Mouse (Mus musculus) heart, embryonic 13.5 days (tissue): Measurements from ENCODE around the gene Clstn1. TPM values are rescaled to one million over a fixed set of nuclear protein-coding genes. Genes with fewer than 3 reads are reported as not detected.

Source experiments
- ATAC-seq: fragments of 200-750 bp; cut with Nextera tagmentation; 2 replicates; pipeline ENCODE4 v1.8.0; 2017; ENCODE audit warnings: moderate TSS enrichment; ENCODE audit not compliant: insufficient number of reproducible peaks, low FRiP score, low TSS enrichment; ENCODE audit errors: extremely low read depth
- H3K27ac ChIP-seq: fragments of 300-500 bp; sonication (generic); replicated peaks from 2 replicates; pipeline ENCODE4 v1.5.1; 2015; ENCODE audit warnings: moderate library complexity, mild to moderate bottlenecking, inconsistent platforms
- H3K27me3 ChIP-seq: fragments of 300-500 bp; sonication (generic); replicated peaks from 2 replicates; pipeline ENCODE4 v1.6.1; 2015; ENCODE audit warnings: mild to moderate bottlenecking, inconsistent platforms
- H3K36me3 ChIP-seq: fragments of 300-500 bp; sonication (generic); 2 replicates; pipeline ENCODE4 v1.6.1; 2015; ENCODE audit warnings: mild to moderate bottlenecking, inconsistent platforms
- H3K4me1 ChIP-seq: fragments of 300-500 bp; sonication (generic); 2 replicates; pipeline ENCODE4 v1.6.1; 2015; ENCODE audit warnings: inconsistent platforms
- H3K4me2 ChIP-seq: fragments of 300-500 bp; sonication (generic); 2 replicates; pipeline ENCODE4 v1.6.1; 2015; ENCODE audit warnings: inconsistent platforms, mild to moderate bottlenecking, moderate library complexity
- H3K4me3 ChIP-seq: fragments of 300-500 bp; sonication (generic); 2 replicates; pipeline ENCODE4 v1.5.1; 2015; ENCODE audit warnings: moderate library complexity, mild to moderate bottlenecking, inconsistent platforms
- H3K9ac ChIP-seq: fragments of 300-500 bp; sonication (generic); 2 replicates; pipeline ENCODE4 v1.6.1; 2015; ENCODE audit warnings: inconsistent platforms, mild to moderate bottlenecking, moderate library complexity
- H3K9me3 ChIP-seq: fragments of 300-500 bp; sonication (generic); 2 replicates; pipeline ENCODE4 v1.6.1; 2016; ENCODE audit warnings: inconsistent platforms
- WGBS: fragments of 180-500 bp; shearing (Covaris S2); methylation state at CpG from one replicate; pipeline ENCODE4 v1.1.7; 2015; ENCODE audit warnings: mixed read lengths; 5-methylcytosine and 5-hydroxymethylcytosine counted together
- polyA plus RNA-seq: library from polyadenylated mRNA; unstranded; fragments of >200 nt; fragmentation: Nextera tagmentation; extraction: Ambion mirVana; gene quantifications from 2 replicates; pipeline ENCODE4 v1.2.1, GENCODE M21; 2015

Gene Clstn1
- polyA plus RNA-seq, result 9.2 and 13.6 TPM in 2 replicates

GRCm38 (mm10) chr4:149586044-149586782 lies at the start of gene Clstn1:
TSS of gene Clstn1 (plus strand) at chr4:149586468.
- Histone ChIP-seq H3K9ac (peak within 1 kb of the TSS; percentile 91), H3K27ac (0 out of 2 replicates have a peak within 1 kb of the TSS, but pooled peaks have one; percentile 12), H3K4me3 (peak within 1 kb of the TSS; percentile 80), H3K4me1 (peaks cover 14% of the 10 kb centered on the region), H3K4me2 (peak within 1 kb of the TSS; percentile 98), H3K9me3 (peaks cover 2% of the 10 kb centered on the region; the same call in 1 of the 2 replicates), H3K27me3 (peaks cover 70% of the 10 kb centered on the region), H3K36me3 (no peaks in the 10 kb centered on the region)
- WGBS, result under 1% methylated on average over 72 of the region's 103 CpGs
- peak; percentile 45; the same call in 1 of the 2 replicates for ATAC-seq

GRCm38 (mm10) chr4:149539441-149539840 lies 46.8 kb upstream of the Clstn1 start:
- peak; percentile 69; the same call in 1 of the 2 replicates for ATAC-seq
- Histone ChIP-seq H3K9ac (0 out of 2 replicates have a peak overlapping the region, but pooled peaks have one; percentile 17), H3K27ac (peak overlapping the region; percentile 80), H3K4me2 (peak overlapping the region; percentile 2), H3K9me3 (no peaks in the 10 kb centered on the region), H3K27me3 (no peaks in the 10 kb centered on the region), H3K36me3 (no peaks in the 10 kb centered on the region), H3K4me3 (no peak overlapping the region), H3K4me1 (peaks cover 47% of the 10 kb centered on the region)
- WGBS, result 26% methylated on average over 8 of the region's 8 CpGs

GRCm38 (mm10) chr4:149541935-149542334 lies 44.3 kb upstream of the Clstn1 start:
- peaks cover 47% of the 10 kb centered on the region for H3K4me1 ChIP-seq
- H3K27ac ChIP-seq, result no peak overlapping the region
- H3K36me3 ChIP-seq, result peaks cover 16% of the 10 kb centered on the region
- ATAC-seq, result no peak
- H3K27me3 ChIP-seq, result no peaks in the 10 kb centered on the region
- H3K4me3 ChIP-seq, result no peak overlapping the region
- WGBS, result 53% methylated on average over 5 of the region's 5 CpGs
- no peaks in the 10 kb centered on the region for H3K9me3 ChIP-seq
- 0 out of 2 replicates have a peak overlapping the region, but pooled peaks have one; percentile 12 for H3K9ac ChIP-seq
- H3K4me2 ChIP-seq, result no peak overlapping the region

- Histone ChIP-seq H3K9ac (no peak overlapping the region), H3K4me1 (peaks cover 45% of the 10 kb centered on the region), H3K27me3 (no peaks in the 10 kb centered on the region), H3K27ac (no peak overlapping the region), H3K9me3 (no peaks in the 10 kb centered on the region), H3K4me2 (no peak overlapping the region), H3K4me3 (no peak overlapping the region), H3K36me3 (peaks cover 21% of the 10 kb centered on the region)
- WGBS, result 78% methylated on average over 12 of the region's 12 CpGs
- no peak for ATAC-seq
Measured at GRCm38 (mm10) chr4:149542431-149542830, 43.8 kb upstream of the Clstn1 start.

- no peak overlapping the region for H3K9ac ChIP-seq
- H3K4me2 ChIP-seq, result no peak overlapping the region
- WGBS, result 45% methylated on average over 10 of the region's 10 CpGs
Measured at GRCm38 (mm10) chr4:149542927-149543553, 43.2 kb upstream of the Clstn1 start.

GRCm38 (mm10) chr4:149544892-149545291 lies 41.4 kb upstream of the Clstn1 start:
- Histone ChIP-seq H3K4me1 (peaks cover 20% of the 10 kb centered on the region), H3K9me3 (no peaks in the 10 kb centered on the region), H3K4me3 (no peak overlapping the region), H3K36me3 (peaks cover 30% of the 10 kb centered on the region), H3K27me3 (no peaks in the 10 kb centered on the region), H3K27ac (no peak overlapping the region), H3K9ac (no peak overlapping the region), H3K4me2 (no peak overlapping the region)
- ATAC-seq, result no peak
- 73% methylated on average over 8 of the region's 8 CpGs for WGBS

More at GRCm38 (mm10) chr4:149542927-149543553, 43.2 kb upstream of the Clstn1 start:
- ATAC-seq, result no peak
- H3K27ac ChIP-seq, result no peak overlapping the region
- no peaks in the 10 kb centered on the region for H3K27me3 ChIP-seq
- H3K4me3 ChIP-seq, result no peak overlapping the region
- no peaks in the 10 kb centered on the region for H3K9me3 ChIP-seq
- H3K4me1 ChIP-seq, result peaks cover 39% of the 10 kb centered on the region
- H3K36me3 ChIP-seq, result peaks cover 26% of the 10 kb centered on the region

GRCm38 (mm10) chr4:149546797-149547444 lies 39.3 kb upstream of the Clstn1 start:
- no peaks in the 10 kb centered on the region for H3K9me3 ChIP-seq
- no peak overlapping the region for H3K27ac ChIP-seq
- H3K9ac ChIP-seq, result no peak overlapping the region
- WGBS, result 87% methylated on average over 9 of the region's 9 CpGs
- no peaks in the 10 kb centered on the region for H3K27me3 ChIP-seq
- no peak for ATAC-seq
- no peak overlapping the region for H3K4me3 ChIP-seq
- no peak overlapping the region for H3K4me2 ChIP-seq
- H3K36me3 ChIP-seq, result peaks cover 30% of the 10 kb centered on the region
- peaks cover 14% of the 10 kb centered on the region for H3K4me1 ChIP-seq

GRCm38 (mm10) chr4:149547523-149547922 lies 38.7 kb upstream of the Clstn1 start:
- Histone ChIP-seq H3K27ac (no peak overlapping the region), H3K4me2 (no peak overlapping the region), H3K9me3 (no peaks in the 10 kb centered on the region), H3K9ac (no peak overlapping the region), H3K4me1 (peaks cover 10% of the 10 kb centered on the region; the same call in 1 of the 2 replicates), H3K36me3 (peaks cover 30% of the 10 kb centered on the region), H3K27me3 (no peaks in the 10 kb centered on the region), H3K4me3 (no peak overlapping the region)
- 69% methylated on average over 6 of the region's 6 CpGs for WGBS
- ATAC-seq, result no peak

GRCm38 (mm10) chr4:149549221-149549925 lies 36.9 kb upstream of the Clstn1 start:
- Histone ChIP-seq H3K4me3 (no peak overlapping the region), H3K9me3 (no peaks in the 10 kb centered on the region), H3K9ac (no peak overlapping the region), H3K4me1 (peaks cover 8% of the 10 kb centered on the region; the same call in 1 of the 2 replicates), H3K4me2 (no peak overlapping the region), H3K36me3 (peaks cover 30% of the 10 kb centered on the region), H3K27me3 (no peaks in the 10 kb centered on the region), H3K27ac (no peak overlapping the region)
- 62% methylated on average over 9 of the region's 9 CpGs for WGBS
- peak; percentile 56; the same call in 1 of the 2 replicates for ATAC-seq

- Histone ChIP-seq H3K4me3 (no peak overlapping the region), H3K36me3 (peaks cover 24% of the 10 kb centered on the region), H3K9ac (no peak overlapping the region; the same call in 1 of the 2 replicates), H3K4me2 (no peak overlapping the region), H3K4me1 (peaks cover 11% of the 10 kb centered on the region; the same call in 1 of the 2 replicates), H3K9me3 (no peaks in the 10 kb centered on the region), H3K27ac (no peak overlapping the region), H3K27me3 (no peaks in the 10 kb centered on the region)
- ATAC-seq, result no peak
- WGBS, result 70% methylated on average over 5 of the region's 5 CpGs
Measured at GRCm38 (mm10) chr4:149550866-149551265, 35.4 kb upstream of the Clstn1 start.
